Mouse (Mus musculus) left cerebral cortex, adult 11 months (tissue): ENCODE results near the gene Pa2g4.
"Not testable (repeated sequence)": the region's sequence is repeated elsewhere in the genome, so short reads cannot be mapped to it uniquely, and the experiment has no call there.

Experiments
- DNase-seq: peaks from one replicate; pipeline ENCODE4 v3.0.0; 2022; ENCODE audit warnings: low spot score

The Pa2g4 gene

DNA sequence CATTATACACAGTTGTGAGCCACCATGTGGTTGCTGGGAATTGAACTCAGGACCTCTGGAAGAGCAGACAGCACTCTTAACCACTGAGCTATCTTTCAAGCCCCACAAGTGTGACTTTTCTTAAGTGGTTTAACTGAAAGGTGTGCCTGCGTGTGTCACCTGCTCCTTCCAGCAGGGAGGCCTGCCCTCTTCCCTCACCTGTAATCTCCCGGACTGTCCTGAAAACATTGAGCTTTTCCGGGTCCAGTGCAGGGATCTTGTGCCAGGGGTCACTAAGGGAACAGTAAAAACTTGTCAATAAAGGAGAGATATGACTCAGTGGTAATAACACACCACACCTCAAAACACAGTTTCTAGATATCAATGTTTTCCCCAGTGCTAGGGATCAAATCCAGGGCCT lies 13.5 kb upstream of the Pa2g4 start:
- no peak for DNase-seq

DNA sequence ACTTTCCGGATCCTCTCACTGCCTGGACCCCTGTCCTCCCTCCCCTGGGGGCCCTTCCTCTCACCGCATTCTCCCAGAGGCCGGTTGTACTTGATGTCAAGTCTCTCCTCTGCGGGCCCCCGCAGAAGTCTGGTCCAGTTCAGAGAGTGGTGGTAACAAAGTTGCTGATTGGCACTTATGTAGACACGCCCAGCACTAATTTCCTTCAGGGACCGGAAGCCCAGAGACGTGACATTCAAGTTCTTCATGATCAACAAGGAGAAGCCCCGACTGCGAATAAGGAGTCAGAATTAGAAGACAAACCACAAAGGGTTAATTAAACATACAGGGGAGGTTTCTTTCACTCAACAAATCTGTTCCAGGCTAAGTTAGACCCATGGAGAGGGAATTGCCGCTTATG lies 12.5 kb upstream of the Pa2g4 start:
- DNase-seq = no peak

DNA sequence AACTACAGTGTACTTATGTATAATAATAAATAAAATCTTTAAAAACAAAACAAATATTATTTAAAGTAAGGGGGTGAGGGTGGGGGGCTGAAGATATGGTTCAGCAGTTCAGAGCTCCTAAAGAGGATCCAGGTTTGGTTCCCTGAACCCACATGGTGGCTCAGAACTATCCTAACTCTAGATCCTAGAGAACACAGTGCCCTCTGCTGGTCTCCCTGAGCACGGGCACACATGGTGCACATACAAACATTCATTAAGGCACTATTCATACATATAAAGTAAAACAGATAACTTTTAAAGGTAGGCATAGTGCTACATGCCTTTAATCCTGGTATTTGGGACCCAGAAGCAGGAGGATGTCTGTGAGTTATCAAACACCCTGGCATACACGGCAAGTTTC lies 9.3 kb upstream of the Pa2g4 start:
- DNase-seq = no peak

DNA sequence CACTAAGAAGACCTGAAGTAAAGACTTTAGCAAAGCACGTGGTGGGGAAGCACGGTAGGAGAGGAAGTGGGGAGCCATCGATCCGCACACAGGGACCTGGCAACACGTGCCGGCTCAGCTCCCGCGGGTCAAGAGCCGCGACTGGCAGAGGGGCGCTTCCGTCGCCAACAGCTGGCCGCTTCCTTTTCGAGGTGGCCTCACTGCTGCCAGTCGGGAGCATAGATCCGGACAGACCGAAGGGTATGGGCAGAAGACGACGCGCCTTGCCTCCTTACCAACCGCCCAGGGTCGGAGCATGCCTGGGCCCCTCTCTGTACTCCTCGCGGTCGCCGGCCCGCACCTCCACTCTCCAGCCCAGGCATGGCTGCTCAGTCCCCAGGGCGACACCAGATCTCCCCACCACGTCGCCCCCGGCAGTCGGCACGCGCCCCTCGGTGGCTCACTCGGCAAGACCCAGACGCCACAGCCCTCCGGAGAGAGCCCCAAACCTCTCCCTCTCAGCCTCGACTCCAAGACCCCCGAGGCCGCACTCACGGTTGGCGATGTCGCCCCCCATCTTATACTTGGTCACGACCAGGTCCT lies 490 bp downstream of the Pa2g4 start:
- no peak for DNase-seq

DNA sequence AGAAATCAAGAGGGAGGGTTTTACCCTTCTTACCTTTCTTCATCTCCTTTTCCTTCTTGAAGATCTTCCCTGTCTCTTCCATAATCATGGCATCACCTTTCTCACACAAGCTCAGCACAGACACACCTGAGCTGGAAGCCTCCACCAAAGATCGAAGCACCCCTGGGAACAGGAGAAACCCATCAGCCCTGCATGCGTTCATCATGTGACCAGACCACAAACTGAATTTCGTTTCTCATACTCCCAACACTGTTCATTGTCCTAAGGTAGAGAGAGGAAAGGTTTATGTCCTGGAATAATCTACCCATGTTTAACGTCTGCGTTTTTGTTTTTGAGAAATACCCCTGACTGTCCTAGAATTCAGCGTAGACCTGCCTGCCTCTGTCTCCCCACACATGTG lies 2.2 kb downstream of the Pa2g4 start:
- no peak for DNase-seq

DNA sequence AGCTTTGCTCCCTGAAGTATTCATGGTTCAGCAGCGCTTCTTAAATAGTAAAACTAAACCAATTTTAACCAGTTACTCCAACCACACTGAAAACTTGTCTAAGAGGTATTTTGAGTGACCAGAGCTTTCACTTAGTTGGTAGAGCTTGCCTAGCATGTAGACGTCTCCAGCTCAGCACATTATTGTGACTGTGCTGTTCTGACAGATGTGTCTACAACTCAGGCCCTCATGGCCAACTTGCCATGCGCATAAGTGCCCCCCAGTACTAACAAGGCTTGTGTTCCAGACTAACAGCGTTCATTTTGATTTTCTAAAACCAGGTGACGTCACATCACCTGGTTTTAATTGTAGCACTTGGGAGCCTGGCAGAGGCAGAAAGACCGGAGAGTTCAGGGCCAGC lies 8.8 kb downstream of the Pa2g4 start:
- no peak for DNase-seq

DNA sequence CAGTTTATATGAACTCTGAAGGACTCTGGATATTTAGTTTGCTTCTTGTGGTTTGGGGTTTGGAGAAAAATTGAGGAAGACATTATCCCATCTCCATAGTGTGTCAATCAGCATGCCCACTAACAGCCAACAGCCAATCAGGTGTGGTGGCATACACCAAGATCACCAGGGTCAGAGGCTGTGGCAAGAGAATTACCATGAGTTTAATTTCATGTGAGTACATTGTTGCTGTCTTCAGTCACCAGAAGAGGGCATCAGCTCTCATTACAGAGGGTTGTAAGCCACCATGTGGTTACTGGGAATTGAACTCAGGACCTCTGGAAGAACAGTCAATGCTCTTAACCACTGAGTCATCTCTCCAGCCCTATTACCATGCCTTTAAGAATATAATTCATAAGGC lies 9.5 kb downstream of the Pa2g4 start:
- DNase-seq = no peak

DNA sequence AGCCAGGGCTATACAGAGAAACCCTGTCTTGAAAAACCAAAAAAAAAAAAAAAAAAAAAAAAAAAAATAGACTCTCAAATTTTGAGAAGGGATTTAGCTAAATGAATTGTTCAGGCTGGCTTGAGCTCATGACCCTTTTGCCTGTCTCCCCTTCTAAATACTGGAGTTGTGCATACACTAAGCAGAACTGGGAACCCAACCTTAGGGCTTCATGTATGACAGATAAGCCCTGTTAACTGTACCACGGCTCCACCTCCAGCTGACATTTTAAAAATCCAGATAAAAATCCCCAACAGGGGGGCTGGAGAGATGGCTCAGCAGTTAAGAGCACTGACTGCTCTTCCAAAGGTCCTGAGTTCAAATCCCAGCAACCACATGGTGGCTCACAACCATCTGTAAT lies 10.2 kb downstream of the Pa2g4 start:
- not testable (repeated sequence) for DNase-seq

DNA sequence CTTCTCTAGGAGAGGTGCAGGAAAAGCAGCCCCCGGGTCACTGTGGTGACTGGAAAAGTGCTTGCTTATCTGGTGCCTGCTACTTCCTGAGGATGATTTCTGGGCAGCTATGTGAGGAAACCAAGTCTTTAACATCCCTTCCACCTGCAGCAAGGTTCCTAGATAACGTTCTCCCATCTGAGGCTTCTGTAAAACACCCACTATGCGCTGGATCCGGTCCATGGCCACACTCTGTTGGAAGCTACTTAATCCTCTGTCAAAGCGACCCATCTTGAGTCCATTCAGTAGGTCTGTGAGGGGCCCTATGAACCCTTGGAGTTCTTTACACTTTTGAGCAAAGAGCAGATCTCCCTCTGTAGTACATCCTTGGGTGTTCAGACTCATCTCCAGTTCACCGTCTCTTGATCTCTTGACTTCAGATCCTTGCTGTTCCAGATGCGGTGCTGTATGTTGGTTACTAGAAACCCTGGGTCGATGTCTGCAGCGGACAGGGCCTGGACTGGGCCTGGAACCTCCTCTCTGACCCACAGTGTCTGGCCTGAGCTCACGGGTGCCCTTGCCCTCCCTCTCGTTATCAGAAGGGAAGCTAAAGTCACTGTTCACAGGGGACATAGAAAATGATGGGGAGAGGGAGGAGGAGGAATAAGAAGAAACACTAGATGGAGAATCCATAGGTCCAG lies 15.5 kb downstream of the Pa2g4 start:
- not testable (repeated sequence) for DNase-seq

DNA sequence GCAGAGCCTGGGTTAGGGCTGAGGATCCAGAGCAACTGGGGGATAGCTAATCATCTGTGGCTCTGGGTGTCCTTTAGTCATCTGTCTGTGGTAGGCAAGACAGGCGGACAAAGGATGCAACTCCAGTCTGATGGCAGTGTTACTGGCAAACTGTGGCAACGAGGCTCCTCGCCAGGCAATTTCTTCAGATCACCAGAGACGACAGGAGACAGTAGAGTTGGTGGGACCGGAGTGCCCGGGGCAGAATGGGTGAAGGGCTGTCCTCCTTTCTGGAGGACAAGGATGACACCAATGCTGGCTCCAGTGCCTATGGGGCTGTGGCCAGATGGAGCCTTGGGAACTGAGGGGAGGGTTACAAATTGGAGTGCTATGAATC lies 16.1 kb downstream of the Pa2g4 start:
- not testable (repeated sequence) for DNase-seq

DNA sequence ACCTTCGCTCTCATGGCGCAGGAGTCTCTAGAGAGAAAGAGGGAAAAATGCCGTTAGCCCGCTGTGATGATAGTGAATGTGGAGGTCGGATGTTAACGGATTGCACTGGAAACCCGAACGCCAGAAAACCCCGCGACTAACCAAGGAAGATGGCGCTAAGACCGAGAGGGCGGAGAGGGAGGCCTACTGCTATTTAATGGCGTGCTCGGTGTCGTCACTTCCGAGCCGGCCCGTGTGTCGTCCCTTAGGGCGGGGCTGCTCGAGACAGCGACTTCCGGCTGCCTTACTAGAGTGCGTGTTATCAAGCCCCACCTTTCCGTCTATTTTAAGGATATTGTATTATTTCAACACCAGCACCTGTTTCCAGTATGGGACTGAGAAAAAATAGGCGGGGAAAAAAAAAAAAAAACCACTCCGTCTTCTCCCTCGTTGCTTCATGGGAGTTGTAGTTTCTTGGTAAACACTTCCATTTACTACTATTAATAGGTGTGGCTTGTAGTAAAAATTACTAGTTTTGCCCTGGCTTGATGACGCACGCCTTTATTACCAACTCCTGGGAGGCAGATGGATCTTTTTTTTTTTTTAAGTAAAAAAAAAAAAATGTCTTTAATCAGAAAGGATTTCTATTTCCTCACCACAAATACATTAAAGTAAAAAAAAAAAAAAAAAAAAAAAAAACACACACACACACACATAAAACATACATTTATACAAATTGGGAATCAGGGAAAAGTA lies 16.7 kb downstream of the Pa2g4 start, which contains the start of gene Rpl41:
Rpl41 (minus strand) TSS at position 359 of the 735 bp plus-strand sequence.
- DNase-seq = peak; percentile 93

DNA sequence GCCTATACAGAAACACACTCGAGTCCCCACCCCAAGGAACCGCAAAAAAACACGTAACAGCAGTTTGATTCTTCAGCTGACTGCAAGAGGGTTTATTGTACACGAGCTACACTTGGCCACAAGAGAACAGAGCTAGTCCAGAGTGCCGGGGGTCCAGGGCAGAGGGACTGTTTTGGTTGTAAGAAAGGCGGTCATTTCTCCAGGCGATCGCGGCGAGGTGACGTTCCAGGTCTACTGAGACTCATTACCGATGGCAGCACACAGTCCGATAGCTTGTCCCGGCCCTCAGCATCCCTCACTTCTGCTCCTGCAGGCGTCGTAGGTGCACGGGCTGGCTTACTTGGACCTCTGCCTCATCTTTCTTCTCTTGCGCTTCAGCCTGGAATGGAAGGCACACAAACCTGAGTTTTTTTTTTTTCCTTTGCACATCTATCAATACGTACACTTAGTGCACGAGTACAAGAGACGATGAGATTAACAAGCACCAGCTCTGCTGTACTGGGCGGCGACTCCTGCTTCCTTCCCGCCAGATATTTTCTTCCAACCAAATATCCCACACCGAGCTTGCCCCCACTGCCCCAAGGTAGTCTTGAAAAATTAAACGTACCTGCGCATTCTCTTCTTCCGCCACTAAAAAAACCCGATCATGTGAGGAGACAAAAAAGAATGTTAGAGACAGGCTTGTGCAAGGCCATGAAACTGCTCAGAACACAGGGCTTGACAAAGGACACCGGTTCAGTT lies 17.6 kb downstream of the Pa2g4 start:
- DNase-seq = not testable (repeated sequence)

DNA sequence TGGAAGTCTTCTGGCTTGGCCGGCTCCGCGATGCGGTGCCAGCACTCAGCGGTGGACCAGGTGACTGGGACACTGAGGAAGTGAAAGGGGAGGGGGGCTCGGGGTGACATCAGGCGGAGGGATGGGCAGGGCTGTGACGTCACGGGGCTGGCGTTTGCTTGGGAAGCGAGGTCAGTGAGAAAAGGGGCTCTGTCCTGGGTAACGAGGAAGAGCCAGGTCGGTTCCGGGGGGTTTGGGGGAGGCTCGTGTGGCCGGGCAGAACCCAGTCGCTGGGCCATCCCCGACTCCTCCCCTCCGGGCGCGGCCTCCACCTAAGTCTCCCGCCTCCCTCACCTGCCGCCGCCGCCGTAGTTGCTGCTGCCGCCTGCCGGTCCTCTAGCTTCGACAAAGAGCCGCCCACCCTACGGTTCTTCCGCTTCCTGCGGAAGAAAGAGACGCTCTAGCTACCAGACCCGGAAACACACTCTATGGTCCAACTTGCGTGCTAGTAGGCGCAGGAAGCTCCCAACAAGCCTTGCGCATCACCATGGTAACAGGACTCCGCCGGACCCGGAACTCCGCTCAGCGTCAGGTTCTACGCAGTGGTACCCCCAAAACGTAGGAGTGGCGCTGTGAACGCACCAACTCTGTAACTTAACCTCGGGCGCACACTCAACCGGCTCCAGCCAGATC lies 18.3 kb downstream of the Pa2g4 start, which contains the start of gene Zc3h10:
Zc3h10 (minus strand) TSS at position 414 of the 672 bp plus-strand sequence.
- peak; percentile 97 for DNase-seq

DNA sequence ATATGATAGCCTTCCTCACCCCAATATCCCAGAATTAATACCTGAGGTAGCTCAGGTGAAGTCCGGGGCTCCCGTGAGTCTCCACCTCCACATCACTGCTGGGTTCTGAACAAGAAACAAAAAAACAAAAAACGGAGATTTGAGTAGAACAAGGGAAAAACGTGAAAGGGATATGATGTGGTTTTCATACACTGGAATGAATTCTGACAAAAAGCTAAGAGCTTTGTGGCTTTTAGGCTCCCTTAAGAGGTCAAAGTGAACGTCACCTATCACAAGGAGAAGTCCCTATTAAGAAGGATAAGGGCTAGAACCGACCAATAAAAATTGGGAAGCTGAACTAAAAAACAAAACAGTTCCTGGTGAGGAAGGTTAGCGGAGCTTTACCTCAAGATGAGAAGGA lies 19.0 kb downstream of the Pa2g4 start:
- DNase-seq = no peak

DNA sequence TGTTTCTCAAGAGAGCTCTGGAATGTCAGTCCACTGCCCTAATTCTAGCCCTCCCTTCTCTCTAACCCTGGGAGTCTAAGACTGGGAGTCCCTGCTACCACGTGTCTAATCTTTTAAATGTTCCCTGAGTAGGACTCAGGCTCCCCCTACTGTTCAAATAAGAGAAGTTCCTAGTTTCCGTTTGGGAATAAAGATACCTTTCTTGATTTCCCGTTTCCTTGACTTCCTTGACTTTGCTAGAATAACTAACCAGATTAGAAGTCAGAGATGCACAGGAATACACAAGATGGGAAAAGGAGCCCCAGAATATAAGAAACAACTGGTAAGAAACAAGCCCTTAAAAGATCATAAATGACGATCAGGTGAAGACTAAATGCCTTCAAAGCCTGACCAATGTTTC lies 19.4 kb downstream of the Pa2g4 start:
- no peak for DNase-seq

DNA sequence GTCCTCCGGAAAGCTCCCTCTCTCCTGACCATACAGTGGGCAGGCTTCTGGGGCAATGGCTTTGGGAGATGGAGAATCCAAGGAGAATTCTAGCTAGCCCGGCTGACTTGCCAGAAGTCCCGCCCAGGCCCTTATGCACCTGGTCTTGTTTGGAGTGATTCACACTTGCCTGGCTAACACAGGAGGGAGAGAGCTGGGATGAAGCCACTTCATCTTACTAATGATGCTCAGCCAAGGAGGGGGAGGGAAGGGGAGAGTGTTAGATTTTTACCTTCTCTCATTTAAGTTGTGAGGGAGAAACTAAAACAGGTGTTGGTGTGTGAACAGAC lies 20.3 kb downstream of the Pa2g4 start:
- no peak for DNase-seq

DNA sequence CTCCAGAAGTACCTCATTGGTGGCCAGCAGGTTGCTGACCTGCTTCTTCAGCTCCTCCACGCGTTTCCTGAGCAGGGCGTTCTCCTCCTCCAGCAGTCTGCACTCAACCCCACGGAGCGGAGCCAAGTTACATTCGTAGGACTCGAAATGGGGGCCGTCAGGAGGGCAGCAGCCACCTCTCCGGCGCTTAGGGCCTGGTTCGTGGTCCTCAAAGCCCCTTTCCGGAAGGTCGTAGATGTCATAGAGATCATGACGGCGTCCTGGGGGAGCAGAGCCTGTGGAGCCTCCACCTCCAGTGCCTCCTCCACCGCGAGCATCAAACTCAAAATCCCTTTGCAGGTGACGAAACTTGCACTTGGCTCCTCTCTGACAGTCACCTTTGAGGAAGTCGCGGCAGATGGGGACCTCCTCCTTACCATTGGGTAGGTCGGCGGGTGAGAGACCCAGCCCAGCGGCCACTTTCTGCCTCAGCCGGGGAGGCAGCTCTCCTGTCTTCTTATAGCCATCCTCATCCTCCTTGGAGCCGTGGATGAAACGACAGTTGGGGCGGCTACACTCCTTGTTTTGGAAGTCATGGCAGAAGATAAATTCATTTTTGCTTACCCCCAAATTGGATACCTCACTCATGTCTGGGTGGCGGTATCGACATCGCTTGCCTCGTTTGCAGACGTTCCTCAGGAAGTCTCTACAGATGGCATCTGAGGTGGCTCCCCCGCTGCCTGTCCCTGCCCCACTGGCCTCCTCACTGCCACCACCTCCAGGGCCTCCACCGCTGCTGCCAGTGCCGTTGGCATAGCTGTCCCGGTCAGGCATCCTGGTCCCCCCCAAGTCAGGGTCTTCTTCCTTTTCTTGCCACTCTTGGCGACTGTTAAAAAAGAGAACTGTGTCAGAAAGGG lies 20.9 kb downstream of the Pa2g4 start:
- no peak for DNase-seq

DNA sequence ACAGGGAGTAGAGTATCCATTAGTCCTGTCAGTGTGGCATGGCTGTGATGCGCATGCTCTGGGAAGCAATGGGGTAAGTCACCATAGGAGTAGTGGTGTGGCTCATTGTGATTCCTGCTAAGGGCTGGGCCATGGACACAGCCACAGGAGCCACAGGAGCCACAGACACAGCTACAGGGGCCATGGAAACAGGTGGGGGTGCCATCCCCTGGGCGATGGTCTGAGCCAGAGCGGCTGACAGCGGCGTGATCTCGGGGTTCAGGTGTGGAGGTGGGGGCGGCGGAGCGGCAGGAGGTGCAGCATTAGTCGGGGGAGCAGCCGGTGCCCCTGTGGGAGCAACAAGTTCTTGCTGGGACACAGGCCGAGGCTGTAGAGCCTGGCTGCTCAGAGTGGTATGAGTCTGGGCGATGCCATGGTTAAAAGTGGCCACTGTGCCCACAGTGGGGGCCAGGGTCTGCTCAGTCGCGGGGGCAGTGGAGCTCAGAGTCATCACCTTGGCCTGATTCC lies 21.6 kb downstream of the Pa2g4 start:
- no peak for DNase-seq

DNA sequence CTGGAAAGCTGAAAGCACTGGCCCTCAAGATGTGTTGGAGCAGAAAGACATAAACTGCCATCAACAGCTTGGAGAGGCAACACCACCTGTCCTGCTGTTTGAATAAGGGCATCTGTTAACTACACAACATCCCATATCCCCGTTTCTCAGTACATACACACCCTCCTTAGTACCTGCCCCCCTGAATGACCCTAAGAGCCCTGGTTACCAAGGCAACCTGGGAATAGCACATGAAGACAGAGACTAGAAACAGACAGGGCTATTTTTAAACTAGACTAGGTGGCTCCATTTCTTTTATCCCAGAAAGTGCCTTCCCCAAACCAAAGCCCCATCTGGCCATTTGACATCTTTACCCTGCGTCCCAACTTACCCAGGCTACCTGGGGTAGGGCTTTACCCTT lies 22.7 kb downstream of the Pa2g4 start:
- no peak for DNase-seq

DNA sequence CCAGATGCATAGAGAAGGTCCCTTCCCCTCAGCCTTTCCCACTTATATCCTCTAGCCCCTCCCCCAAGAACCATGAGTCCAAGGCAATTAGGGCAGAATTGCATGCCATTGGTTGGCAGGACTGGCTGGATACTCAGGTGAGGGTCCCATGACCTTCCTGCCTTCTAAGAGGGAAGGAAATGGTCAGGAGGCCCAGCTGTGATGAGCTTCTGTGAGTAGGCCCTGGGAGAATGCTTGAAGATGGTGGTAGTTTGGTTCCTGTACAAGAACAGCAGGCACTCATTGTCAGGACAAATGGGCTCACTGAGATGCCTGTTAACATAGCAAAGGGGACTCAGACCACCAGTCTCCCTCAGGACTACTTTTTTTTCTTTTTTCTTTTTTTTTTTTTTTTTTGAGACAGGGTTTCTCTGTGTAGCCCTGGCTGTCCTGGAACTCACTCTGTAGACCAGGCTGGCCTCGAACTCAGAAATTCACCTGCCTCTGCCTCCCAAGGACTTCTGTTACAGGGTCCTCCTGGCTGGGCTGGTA lies 27.4 kb downstream of the Pa2g4 start:
- DNase-seq = no peak
